Mouse (Mus musculus) intestine, embryonic 16.5 days (tissue): Measurements from ENCODE around the gene Prn. TPM values are rescaled to one million over a fixed set of nuclear protein-coding genes. Genes with fewer than 3 reads are reported as not detected.

ENCODE experiments used
- ATAC-seq: fragments of 200-750 bp; cut with Nextera tagmentation; 2 replicates; pipeline ENCODE4 v1.8.0; 2017; ENCODE audit warnings: moderate TSS enrichment, moderate library complexity
- H3K27ac ChIP-seq: fragments of 300-500 bp; sonication (generic); 2 replicates; pipeline ENCODE4 v1.5.1; 2014; ENCODE audit warnings: mild to moderate bottlenecking, low read length
- H3K27me3 ChIP-seq: fragments of 300-500 bp; sonication (generic); replicated peaks from 2 replicates; pipeline ENCODE4 v1.6.1; 2014; ENCODE audit warnings: low read length, control low read depth, mixed read lengths; ENCODE audit not compliant: control insufficient read depth, insufficient read depth
- H3K36me3 ChIP-seq: fragments of 300-500 bp; sonication (generic); 2 replicates; pipeline ENCODE4 v1.6.1; 2014; ENCODE audit warnings: low read length, control low read depth; ENCODE audit not compliant: control insufficient read depth, insufficient read depth
- H3K4me1 ChIP-seq: fragments of 300-500 bp; sonication (generic); 2 replicates; pipeline ENCODE4 v1.6.1; 2014; ENCODE audit warnings: low read length, control low read depth, mixed read lengths; ENCODE audit not compliant: control insufficient read depth, insufficient read depth
- H3K4me2 ChIP-seq: fragments of 300-500 bp; sonication (generic); 2 replicates; pipeline ENCODE4 v1.6.1; 2014; ENCODE audit warnings: low read depth, low read length, control low read depth
- H3K4me3 ChIP-seq: fragments of 300-500 bp; sonication (generic); 2 replicates; pipeline ENCODE4 v1.5.1; 2014; ENCODE audit warnings: mild to moderate bottlenecking, low read length
- H3K9ac ChIP-seq: fragments of 300-500 bp; sonication (generic); 2 replicates; pipeline ENCODE4 v1.6.1; 2014; ENCODE audit warnings: low read depth, low read length
- H3K9me3 ChIP-seq: fragments of 300-500 bp; sonication (generic); 2 replicates; pipeline ENCODE4 v1.6.1; 2016; ENCODE audit warnings: low read length, control low read depth; ENCODE audit not compliant: control insufficient read depth
- WGBS: fragments of 180-500 bp; shearing (Covaris S2); extraction: QIAGEN DNeasy Blood & Tissue Kit; methylation state at CpG from one replicate; pipeline ENCODE4 v1.1.7; 2014; 5-methylcytosine and 5-hydroxymethylcytosine counted together
- polyA plus RNA-seq: library from polyadenylated mRNA; unstranded; fragments of >200 nt; fragmentation: Nextera tagmentation; extraction: Ambion mirVana; gene quantifications from 2 replicates; pipeline ENCODE4 v1.2.1, GENCODE M21; 2015

Gene Prn
- polyA plus RNA-seq, 1 experiment from 2014 or later: not detected

DNA sequence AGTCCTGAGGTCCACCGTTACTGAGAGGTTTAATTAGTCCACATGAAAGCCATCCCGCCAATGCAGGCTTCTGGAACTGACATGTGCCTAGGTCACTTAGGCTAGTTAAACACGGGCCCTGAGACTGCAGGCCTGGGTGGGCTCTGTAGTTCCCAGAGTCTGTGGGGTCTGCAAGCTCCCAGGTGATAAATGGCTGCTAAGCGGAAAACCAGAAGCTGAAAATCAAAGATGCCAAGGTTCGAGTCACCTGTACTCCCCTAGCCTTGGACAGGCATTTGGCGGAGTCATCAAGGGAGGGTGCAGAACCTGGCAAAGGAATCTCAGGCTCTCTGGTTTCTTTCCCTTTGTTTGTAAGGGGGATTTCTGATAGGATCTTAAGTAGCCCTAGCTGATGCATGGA, 31.7 kb downstream of the Prn start:
- whole genome bisulfite sequencing: 70% methylated on average over 6 of the region's 6 CpGs
- H3K27ac ChIP-seq: no peak overlapping the region
- no peak for ATAC-seq

DNA sequence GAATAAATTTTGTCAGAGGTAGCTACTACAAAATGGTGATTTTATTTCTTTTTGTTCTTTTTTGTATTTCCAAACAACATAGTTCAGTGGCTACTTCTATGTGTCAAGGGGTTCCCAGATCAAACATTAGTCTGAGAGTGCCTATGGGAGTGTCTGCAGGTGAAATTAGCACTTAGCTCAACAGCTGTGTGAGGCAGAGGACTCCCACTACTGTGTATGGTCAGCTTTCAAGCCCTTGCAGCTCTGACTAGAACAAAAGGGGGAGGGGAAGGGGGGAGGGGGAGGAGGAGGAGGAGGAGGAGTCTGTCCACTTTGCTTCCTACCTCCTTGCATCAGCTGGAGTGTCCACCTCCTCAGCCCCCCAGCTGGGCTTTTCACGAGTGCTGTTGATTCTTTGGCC, 34.6 kb downstream of the Prn start:
- no peaks in the 10 kb centered on the region for H3K27me3 ChIP-seq
- no peaks in the 10 kb centered on the region for H3K4me1 ChIP-seq
- H3K9me3 ChIP-seq: no peaks in the 10 kb centered on the region
- H3K4me2 ChIP-seq: no peak overlapping the region
- no peak for ATAC-seq
- H3K9ac ChIP-seq: no peak overlapping the region
- H3K4me3 ChIP-seq: no peak overlapping the region
- WGBS: 30% methylated on average over 1 of the region's 1 CpGs
- H3K36me3 ChIP-seq: no peaks in the 10 kb centered on the region
- no peak overlapping the region for H3K27ac ChIP-seq

More for the DNA sequence above, 31.7 kb downstream of the Prn start:
- no peaks in the 10 kb centered on the region for H3K27me3 ChIP-seq
- no peak overlapping the region for H3K9ac ChIP-seq
- no peak overlapping the region for H3K4me3 ChIP-seq
- no peaks in the 10 kb centered on the region for H3K4me1 ChIP-seq
- no peaks in the 10 kb centered on the region for H3K9me3 ChIP-seq
- H3K36me3 ChIP-seq: no peaks in the 10 kb centered on the region
- no peak overlapping the region for H3K4me2 ChIP-seq

DNA sequence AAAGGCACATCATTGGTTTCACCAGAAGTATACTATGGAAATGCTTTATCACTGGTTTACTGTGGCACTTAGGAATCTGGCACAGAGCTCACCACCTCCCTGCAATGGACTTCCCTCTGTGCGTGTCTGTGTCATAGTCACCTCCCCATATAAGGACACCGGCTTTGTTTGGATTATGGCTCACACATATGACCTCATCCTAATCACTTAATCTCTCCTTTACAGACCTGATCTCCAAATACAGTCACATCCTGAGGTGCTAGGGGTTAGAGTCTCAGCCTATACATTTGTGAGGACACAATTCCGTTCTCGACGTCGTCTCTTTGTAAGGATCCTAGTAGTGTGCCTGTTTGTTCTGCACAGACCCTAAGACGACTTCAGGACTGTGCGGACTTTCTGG, 35.5 kb downstream of the Prn start:
- H3K4me1 ChIP-seq: no peaks in the 10 kb centered on the region
- no peak overlapping the region for H3K9ac ChIP-seq
- no peaks in the 10 kb centered on the region for H3K36me3 ChIP-seq
- no peak for ATAC-seq
- H3K27me3 ChIP-seq: no peaks in the 10 kb centered on the region
- WGBS: 72% methylated on average over 8 of the region's 8 CpGs
- no peak overlapping the region for H3K4me3 ChIP-seq
- H3K27ac ChIP-seq: no peak overlapping the region
- no peaks in the 10 kb centered on the region for H3K9me3 ChIP-seq
- no peak overlapping the region for H3K4me2 ChIP-seq

DNA sequence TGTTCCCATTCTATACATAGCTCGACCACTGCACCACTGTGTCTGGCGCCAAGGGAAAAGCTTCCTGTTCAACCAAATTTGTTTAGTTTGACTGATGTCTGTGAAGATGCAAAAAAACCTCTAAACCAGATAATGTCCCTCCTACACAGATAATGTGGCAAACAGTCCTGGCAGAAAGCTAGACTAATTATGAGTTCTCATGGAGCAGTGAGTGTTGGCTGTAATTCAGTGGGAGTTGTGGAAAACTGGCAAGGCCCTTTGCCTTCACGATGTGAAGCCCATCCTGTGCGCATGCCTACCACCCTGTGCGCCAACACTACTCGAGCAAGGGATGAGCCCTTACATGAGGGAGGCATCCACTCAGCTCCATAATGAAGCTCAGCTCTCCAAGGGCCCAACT, 36.0 kb downstream of the Prn start:
- H3K9me3 ChIP-seq: no peaks in the 10 kb centered on the region
- H3K4me2 ChIP-seq: no peak overlapping the region
- no peaks in the 10 kb centered on the region for H3K27me3 ChIP-seq
- H3K4me1 ChIP-seq: no peaks in the 10 kb centered on the region
- no peaks in the 10 kb centered on the region for H3K36me3 ChIP-seq
- ATAC-seq: no peak
- no peak overlapping the region for H3K27ac ChIP-seq
- H3K9ac ChIP-seq: no peak overlapping the region
- 76% methylated on average over 6 of the region's 6 CpGs for WGBS
- no peak overlapping the region for H3K4me3 ChIP-seq

DNA sequence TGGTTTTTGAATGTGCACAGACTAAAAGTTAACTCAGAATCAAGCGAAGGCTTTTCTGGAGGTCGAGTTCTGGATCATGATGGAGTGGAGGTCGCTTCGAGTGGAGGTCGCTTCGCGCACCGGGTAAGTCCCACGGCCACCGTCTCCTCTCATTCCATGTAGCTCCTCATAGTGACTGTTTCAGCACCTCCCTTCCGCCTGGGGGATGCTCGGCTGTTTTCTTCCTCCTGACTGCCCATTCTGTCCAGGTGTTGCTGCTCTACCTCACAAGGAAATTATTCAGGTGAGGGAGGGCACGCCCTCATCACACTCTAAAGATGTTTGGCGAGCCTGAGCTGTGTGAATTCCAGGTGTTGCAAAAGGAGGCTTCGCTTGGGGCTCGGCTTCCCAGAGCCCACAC, 36.6 kb downstream of the Prn start:
- no peak for ATAC-seq
- Histone ChIP-seq H3K4me3 (no peak overlapping the region), H3K36me3 (no peaks in the 10 kb centered on the region), H3K4me1 (no peaks in the 10 kb centered on the region), H3K27ac (no peak overlapping the region), H3K27me3 (no peaks in the 10 kb centered on the region), H3K9me3 (no peaks in the 10 kb centered on the region), H3K9ac (no peak overlapping the region), H3K4me2 (no peak overlapping the region)
- 83% methylated on average over 16 of the region's 16 CpGs for WGBS

DNA sequence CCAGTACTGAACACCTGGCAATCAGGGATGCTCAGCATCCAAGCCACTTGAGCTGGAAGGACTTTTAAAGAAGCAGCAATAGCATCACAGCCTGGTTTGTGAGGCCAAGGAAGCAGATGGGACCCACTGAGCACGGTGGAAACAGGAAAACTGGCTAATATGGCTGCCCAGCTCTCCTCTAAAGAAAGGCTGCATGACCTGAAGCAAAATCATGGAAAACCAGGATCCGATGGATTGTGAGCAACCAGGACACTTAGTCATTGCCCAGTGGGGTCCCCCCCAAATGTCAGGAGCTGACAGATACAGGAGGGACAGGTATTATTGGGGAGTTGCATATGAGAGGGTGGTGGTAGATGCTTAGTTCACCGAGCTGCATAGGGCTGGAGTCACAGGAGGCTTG, 38.4 kb downstream of the Prn start:
- WGBS: 79% methylated on average over 3 of the region's 3 CpGs
- Histone ChIP-seq H3K27me3 (peaks cover 9% of the 10 kb centered on the region; the same call in 1 of the 2 replicates), H3K9ac (no peak overlapping the region), H3K4me3 (no peak overlapping the region), H3K27ac (no peak overlapping the region), H3K9me3 (no peaks in the 10 kb centered on the region), H3K36me3 (no peaks in the 10 kb centered on the region), H3K4me2 (no peak overlapping the region), H3K4me1 (no peaks in the 10 kb centered on the region)
- ATAC-seq: no peak

DNA sequence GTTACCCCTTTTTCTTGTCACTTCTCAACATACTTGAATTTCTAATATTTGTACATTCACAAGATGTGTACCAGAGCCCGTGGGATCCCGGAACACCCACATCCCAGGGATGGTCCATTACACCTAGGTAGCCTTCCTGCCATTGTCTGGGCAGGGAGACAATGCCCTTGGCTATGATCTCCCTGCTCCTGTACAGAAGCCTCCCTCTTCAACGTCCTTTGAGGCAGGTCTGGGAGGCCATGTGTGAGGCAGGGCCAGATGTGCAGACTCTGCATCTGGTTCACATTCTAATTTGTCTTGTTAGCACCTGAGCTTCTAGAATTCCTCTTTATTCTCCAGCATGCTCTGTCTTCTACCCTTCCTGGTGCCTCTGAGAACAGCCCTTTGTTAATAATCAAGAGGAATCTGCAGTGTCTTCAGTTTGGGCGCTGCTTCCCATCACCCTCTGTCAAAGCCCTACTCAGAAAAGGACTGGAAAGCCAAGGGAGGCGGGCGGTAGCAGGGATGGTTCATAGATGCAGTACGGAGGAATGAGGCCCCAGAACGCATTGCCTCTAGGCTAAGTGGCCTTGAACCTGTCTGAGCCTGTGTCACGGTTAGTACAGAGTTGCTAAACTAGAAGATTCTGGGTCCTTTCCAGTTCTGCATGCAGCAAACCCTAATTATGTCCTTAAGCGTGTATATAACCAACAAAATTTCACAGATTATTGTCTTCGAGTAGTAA, 39.3 kb downstream of the Prn start:
- WGBS: 63% methylated on average over 11 of the region's 11 CpGs
- H3K4me2 ChIP-seq: no peak overlapping the region
- peaks cover 14% of the 10 kb centered on the region; the same call in 1 of the 2 replicates for H3K27me3 ChIP-seq
- no peaks in the 10 kb centered on the region for H3K9me3 ChIP-seq
- no peaks in the 10 kb centered on the region for H3K36me3 ChIP-seq
- H3K27ac ChIP-seq: no peak overlapping the region
- no peak overlapping the region for H3K9ac ChIP-seq
- no peaks in the 10 kb centered on the region for H3K4me1 ChIP-seq
- ATAC-seq: no peak
- H3K4me3 ChIP-seq: no peak overlapping the region

DNA sequence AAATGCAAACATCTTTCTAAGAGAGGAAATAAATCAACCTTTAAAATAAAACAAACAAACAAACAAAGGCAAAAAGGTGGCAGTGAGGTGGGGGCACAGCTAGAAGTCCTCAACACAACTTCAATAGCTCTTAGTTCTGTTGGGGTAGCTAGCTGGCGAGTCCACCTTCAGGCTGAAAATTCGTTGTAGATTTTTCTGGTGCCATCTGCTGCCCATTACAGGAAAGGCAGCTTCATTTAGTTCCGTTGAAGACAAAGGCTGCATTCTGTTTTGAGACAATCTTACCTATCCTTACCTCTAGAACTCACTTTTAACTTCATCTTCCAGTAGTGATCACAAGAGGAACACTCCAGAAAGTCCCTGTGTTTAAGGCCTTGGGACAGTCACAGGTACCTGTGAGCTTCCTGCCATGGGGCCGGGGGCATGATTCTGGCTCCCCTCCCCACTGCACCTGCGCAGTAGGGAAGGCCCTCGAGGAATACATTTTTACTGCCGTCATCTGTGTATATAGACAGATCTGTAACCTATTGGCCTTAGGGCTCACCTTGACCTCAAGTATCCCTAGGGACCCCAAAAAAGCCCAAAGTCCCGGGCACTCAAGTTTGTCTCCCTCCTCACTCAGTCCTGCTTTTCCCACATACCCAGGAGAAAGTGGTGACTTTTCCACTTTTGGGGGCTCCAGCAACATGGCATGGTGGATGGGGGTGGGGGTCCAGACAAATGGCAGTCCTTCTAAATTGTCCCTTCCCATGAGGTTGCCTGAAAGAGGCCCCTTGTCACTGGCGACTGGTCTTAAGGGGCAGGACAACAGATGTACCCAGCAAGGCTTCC, 40.2 kb downstream of the Prn start:
- no peak for ATAC-seq
- Histone ChIP-seq H3K9me3 (no peaks in the 10 kb centered on the region), H3K4me3 (no peak overlapping the region), H3K9ac (no peak overlapping the region), H3K27me3 (peaks cover 17% of the 10 kb centered on the region; the same call in 1 of the 2 replicates), H3K4me1 (no peaks in the 10 kb centered on the region; the same call in 1 of the 2 replicates), H3K27ac (no peak overlapping the region), H3K36me3 (no peaks in the 10 kb centered on the region), H3K4me2 (no peak overlapping the region)
- 44% methylated on average over 9 of the region's 9 CpGs for WGBS

DNA sequence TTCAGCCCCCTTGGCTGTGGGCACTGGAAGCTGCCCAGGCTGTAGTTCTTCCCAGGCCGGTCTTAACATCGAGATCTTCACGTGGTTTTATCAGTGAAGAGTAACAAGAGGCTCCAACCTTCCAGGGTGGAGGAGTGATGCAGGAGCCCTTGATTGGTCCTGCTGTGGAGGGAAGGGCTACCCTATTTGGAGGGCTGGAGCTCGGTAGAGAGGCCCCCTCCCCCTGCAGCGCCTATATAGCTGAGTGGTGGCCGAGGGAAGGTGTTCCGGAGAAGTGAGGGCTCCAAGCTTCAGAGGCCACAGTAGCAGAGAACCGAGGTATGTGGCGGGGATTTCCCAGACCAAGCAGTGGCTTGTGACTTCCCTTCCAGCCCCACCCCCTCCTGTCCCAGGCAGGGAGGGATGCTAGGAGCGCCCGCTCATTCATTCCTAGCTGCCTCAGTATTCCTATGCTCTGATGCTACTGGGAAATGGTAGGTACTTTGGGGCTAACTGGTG, 40.9 kb downstream of the Prn start, which contains the start of gene Prnd:
Prnd (plus strand) TSS at position 264 of the 498 bp plus-strand sequence.
- peaks cover 17% of the 10 kb centered on the region; the same call in 1 of the 2 replicates for H3K27me3 ChIP-seq
- H3K4me2 ChIP-seq: no peak within 1 kb of the TSS
- no peaks in the 10 kb centered on the region for H3K9me3 ChIP-seq
- no peak within 1 kb of the TSS for H3K9ac ChIP-seq
- H3K4me3 ChIP-seq: 0 out of 2 replicates have a peak within 1 kb of the TSS, but pooled peaks have one; percentile 2
- no peaks in the 10 kb centered on the region for H3K36me3 ChIP-seq
- WGBS: 14% methylated on average over 11 of the region's 11 CpGs
- no peak within 1 kb of the TSS for H3K27ac ChIP-seq
- no peak; the same call in 1 of the 2 replicates for ATAC-seq
- peaks cover 3% of the 10 kb centered on the region; the same call in 1 of the 2 replicates for H3K4me1 ChIP-seq
